Mouse (Mus musculus): ENCODE data around the gene Ptk6. TPM values are rescaled to one million over a fixed set of nuclear protein-coding genes. Genes with fewer than 3 reads are reported as not detected.
A peak's percentile ranks its signal among the peaks of the same experiment; 100 is the strongest.

The Ptk6 gene
- polyA plus RNA-seq, 1 experiment from 2014 or later: not detected

GRCm38 (mm10) chr2:181186635-181187034, 16.0 kb downstream of the Ptk6 start:
- under 1% methylated on average over 14 of the region's 14 CpGs for WGBS
- peak overlapping the region; percentile 97 for H3K27ac ChIP-seq
- peak overlapping the region; percentile 72 for H3K4me2 ChIP-seq (ENCODE audit: low read length)
- 0 out of 2 replicates have a peak, but pooled peaks cover 4% of the 10 kb centered on the region for H3K36me3 ChIP-seq (ENCODE audit: insufficient read depth, low read length)
- no peaks in the 10 kb centered on the region for H3K9me3 ChIP-seq (replicated peaks; ENCODE audit: low read length)
- H3K4me3 ChIP-seq (replicated peaks; ENCODE audit: low read depth, low read length): peak overlapping the region; percentile 68
- peaks cover 6% of the 10 kb centered on the region; the same call in 1 of the 2 replicates for H3K4me1 ChIP-seq (replicated peaks; ENCODE audit: insufficient read depth, low read length)
- H3K27me3 ChIP-seq (ENCODE audit: insufficient read depth, low read length): no peaks in the 10 kb centered on the region
- DNase-seq (ENCODE audit: low spot score) (peak; percentile 95), ATAC-seq (replicated peaks; ENCODE audit: low FRiP score, low read depth) (peak; percentile 66)
- peak; percentile 97 for TF ChIP-seq CTCF (IDR thresholded peaks at IDR 0.05; ENCODE audit: low read depth)
- H3K9ac ChIP-seq (ENCODE audit: low read depth, low read length): peak overlapping the region; percentile 85; the same call in 1 of the 2 replicates

- H3K36me3 ChIP-seq (ENCODE audit: insufficient read depth, low read length): no peaks in the 10 kb centered on the region
- DNase-seq (ENCODE audit: low spot score): no peak
- H3K4me2 ChIP-seq (ENCODE audit: low read length): no peak overlapping the region
- no peak for ATAC-seq (replicated peaks; ENCODE audit: low FRiP score, low read depth)
- H3K4me3 ChIP-seq (replicated peaks; ENCODE audit: low read depth, low read length): no peak overlapping the region
- H3K9me3 ChIP-seq (replicated peaks; ENCODE audit: low read length): no peaks in the 10 kb centered on the region
- no peak overlapping the region for H3K27ac ChIP-seq
- no peak overlapping the region for H3K9ac ChIP-seq (ENCODE audit: low read depth, low read length)
- no peaks in the 10 kb centered on the region for H3K27me3 ChIP-seq (ENCODE audit: insufficient read depth, low read length)
- H3K4me1 ChIP-seq (replicated peaks; ENCODE audit: insufficient read depth, low read length): no peaks in the 10 kb centered on the region
- no peak for TF ChIP-seq CTCF (IDR thresholded peaks at IDR 0.05; ENCODE audit: low read depth)
- 62% methylated on average over 6 of the region's 6 CpGs for WGBS
These were observed 21.7 kb downstream of the Ptk6 start for GRCm38 (mm10) chr2:181180898-181181297.

GRCm38 (mm10) chr2:181178471-181178870, 24.1 kb downstream of the Ptk6 start:
- TF ChIP-seq CTCF (IDR thresholded peaks at IDR 0.05; ENCODE audit: low read depth): no peak
- no peak overlapping the region for H3K4me3 ChIP-seq (replicated peaks; ENCODE audit: low read depth, low read length)
- no peaks in the 10 kb centered on the region for H3K9me3 ChIP-seq (replicated peaks; ENCODE audit: low read length)
- H3K36me3 ChIP-seq (ENCODE audit: insufficient read depth, low read length): no peaks in the 10 kb centered on the region
- H3K9ac ChIP-seq (ENCODE audit: low read depth, low read length): no peak overlapping the region
- no peak for DNase-seq (ENCODE audit: low spot score)
- no peak overlapping the region for H3K4me2 ChIP-seq (ENCODE audit: low read length)
- no peak for ATAC-seq (replicated peaks; ENCODE audit: low FRiP score, low read depth)
- no peaks in the 10 kb centered on the region for H3K27me3 ChIP-seq (ENCODE audit: insufficient read depth, low read length)
- no peak overlapping the region for H3K27ac ChIP-seq
- whole genome bisulfite sequencing: 84% methylated on average over 5 of the region's 5 CpGs
- H3K4me1 ChIP-seq (replicated peaks; ENCODE audit: insufficient read depth, low read length): no peaks in the 10 kb centered on the region

- no peak for TF ChIP-seq CTCF (IDR thresholded peaks at IDR 0.05; ENCODE audit: low read depth)
- Histone ChIP-seq H3K9ac (ENCODE audit: low read depth, low read length) (no peak overlapping the region), H3K4me3 (replicated peaks; ENCODE audit: low read depth, low read length) (no peak overlapping the region), H3K9me3 (replicated peaks; ENCODE audit: low read length) (no peaks in the 10 kb centered on the region), H3K36me3 (ENCODE audit: insufficient read depth, low read length) (no peaks in the 10 kb centered on the region), H3K27me3 (ENCODE audit: insufficient read depth, low read length) (no peaks in the 10 kb centered on the region), H3K4me2 (ENCODE audit: low read length) (no peak overlapping the region), H3K27ac (no peak overlapping the region), H3K4me1 (replicated peaks; ENCODE audit: insufficient read depth, low read length) (no peaks in the 10 kb centered on the region)
- ATAC-seq (replicated peaks; ENCODE audit: low FRiP score, low read depth): no peak
- no peak for DNase-seq (ENCODE audit: low spot score)
- 81% methylated on average over 3 of the region's 3 CpGs for WGBS
These were observed 24.6 kb downstream of the Ptk6 start for GRCm38 (mm10) chr2:181178015-181178414.

- H3K36me3 ChIP-seq (ENCODE audit: insufficient read depth, low read length): no peaks in the 10 kb centered on the region
- no peak overlapping the region for H3K27ac ChIP-seq
- no peak overlapping the region for H3K9ac ChIP-seq (ENCODE audit: low read depth, low read length)
- H3K27me3 ChIP-seq (ENCODE audit: insufficient read depth, low read length): no peaks in the 10 kb centered on the region
- DNase-seq (ENCODE audit: low spot score): no peak
- WGBS: 85% methylated on average over 3 of the region's 3 CpGs
- no peaks in the 10 kb centered on the region for H3K9me3 ChIP-seq (replicated peaks; ENCODE audit: low read length)
- H3K4me1 ChIP-seq (replicated peaks; ENCODE audit: insufficient read depth, low read length): no peaks in the 10 kb centered on the region
- TF ChIP-seq CTCF (IDR thresholded peaks at IDR 0.05; ENCODE audit: low read depth): no peak
- H3K4me2 ChIP-seq (ENCODE audit: low read length): no peak overlapping the region
- no peak overlapping the region for H3K4me3 ChIP-seq (replicated peaks; ENCODE audit: low read depth, low read length)
- ATAC-seq (replicated peaks; ENCODE audit: low FRiP score, low read depth): no peak
These were observed 27.9 kb downstream of the Ptk6 start for GRCm38 (mm10) chr2:181174646-181175045.

GRCm38 (mm10) chr2:181166469-181166868, 36.1 kb downstream of the Ptk6 start:
- ATAC-seq (replicated peaks; ENCODE audit: low FRiP score, low read depth) (no peak), DNase-seq (ENCODE audit: low spot score) (no peak)
- no peak overlapping the region for H3K4me2 ChIP-seq (ENCODE audit: low read length)
- no peak overlapping the region for H3K27ac ChIP-seq
- TF ChIP-seq CTCF (IDR thresholded peaks at IDR 0.05; ENCODE audit: low read depth): no peak
- H3K4me3 ChIP-seq (replicated peaks; ENCODE audit: low read depth, low read length): no peak overlapping the region
- H3K27me3 ChIP-seq (ENCODE audit: insufficient read depth, low read length): no peaks in the 10 kb centered on the region
- H3K4me1 ChIP-seq (replicated peaks; ENCODE audit: insufficient read depth, low read length): no peaks in the 10 kb centered on the region
- H3K36me3 ChIP-seq (ENCODE audit: insufficient read depth, low read length): no peaks in the 10 kb centered on the region
- H3K9ac ChIP-seq (ENCODE audit: low read depth, low read length): no peak overlapping the region
- H3K9me3 ChIP-seq (replicated peaks; ENCODE audit: low read length): no peaks in the 10 kb centered on the region
- WGBS: 78% methylated on average over 5 of the region's 5 CpGs

- Histone ChIP-seq H3K27ac (no peak overlapping the region), H3K4me3 (replicated peaks; ENCODE audit: low read depth, low read length) (no peak overlapping the region), H3K9me3 (replicated peaks; ENCODE audit: low read length) (no peaks in the 10 kb centered on the region), H3K4me1 (replicated peaks; ENCODE audit: insufficient read depth, low read length) (no peaks in the 10 kb centered on the region), H3K9ac (ENCODE audit: low read depth, low read length) (no peak overlapping the region), H3K36me3 (ENCODE audit: insufficient read depth, low read length) (no peaks in the 10 kb centered on the region), H3K27me3 (ENCODE audit: insufficient read depth, low read length) (peaks cover 9% of the 10 kb centered on the region), H3K4me2 (ENCODE audit: low read length) (no peak overlapping the region)
- WGBS: 39% methylated on average over 4 of the region's 4 CpGs
- ATAC-seq (replicated peaks; ENCODE audit: low FRiP score, low read depth): no peak
- TF ChIP-seq CTCF (IDR thresholded peaks at IDR 0.05; ENCODE audit: low read depth): no peak
- DNase-seq (ENCODE audit: low spot score): no peak
These were observed 41.8 kb downstream of the Ptk6 start for GRCm38 (mm10) chr2:181160821-181161220.

Data from kidney, postnatal 0 days (tissue).